Mouse (Mus musculus) stomach, postnatal 0 days (tissue): ENCODE data around the gene Guca2b. TPM values are rescaled to one million over a fixed set of nuclear protein-coding genes. Genes with fewer than 3 reads are reported as not detected.

ENCODE experiments used
- ATAC-seq: fragments of 200-750 bp; cut with Nextera tagmentation; 2 replicates; pipeline ENCODE4 v1.8.0; 2017; ENCODE audit not compliant: low FRiP score, low TSS enrichment
- DNase-seq: peaks from one replicate; pipeline ENCODE4 v3.0.0-alpha.2; 2016; ENCODE audit warnings: low spot score
- H3K27ac ChIP-seq: fragments of 300-500 bp; sonication (generic); replicated peaks from 2 replicates; pipeline ENCODE4 v1.5.1; 2014; ENCODE audit warnings: mild to moderate bottlenecking, control low read depth
- H3K27me3 ChIP-seq: fragments of 300-500 bp; sonication (generic); 2 replicates; pipeline ENCODE4 v1.6.1; 2014; ENCODE audit warnings: low read length; ENCODE audit not compliant: control insufficient read depth, insufficient read depth
- H3K36me3 ChIP-seq: fragments of 300-500 bp; sonication (generic); 2 replicates; pipeline ENCODE4 v1.6.1; 2014; ENCODE audit warnings: low read length, mixed read lengths; ENCODE audit not compliant: control insufficient read depth, insufficient read depth
- H3K4me1 ChIP-seq: fragments of 300-500 bp; sonication (generic); replicated peaks from 2 replicates; pipeline ENCODE4 v1.6.1; 2014; ENCODE audit warnings: antibody characterized with exemption; ENCODE audit not compliant: control insufficient read depth, insufficient read depth
- H3K4me2 ChIP-seq: fragments of 300-500 bp; sonication (generic); replicated peaks from 2 replicates; pipeline ENCODE4 v1.6.1; 2014; ENCODE audit warnings: low read depth, mild to moderate bottlenecking, control low read depth, moderate library complexity
- H3K4me3 ChIP-seq: fragments of 300-500 bp; sonication (generic); 2 replicates; pipeline ENCODE4 v1.5.1; 2014; ENCODE audit warnings: low read depth, low read length, control low read depth
- H3K9ac ChIP-seq: fragments of 300-500 bp; sonication (generic); 2 replicates; pipeline ENCODE4 v1.6.1; 2014; ENCODE audit warnings: mild to moderate bottlenecking, low read length, control low read depth, mixed read lengths
- H3K9me3 ChIP-seq: fragments of 300-500 bp; sonication (generic); 2 replicates; pipeline ENCODE4 v1.6.1; 2016; ENCODE audit warnings: low read length; ENCODE audit not compliant: control insufficient read depth
- CTCF ChIP-seq: IDR thresholded peaks from 2 replicates; pipeline ENCODE4 v1.5.1; 2016; ENCODE audit warnings: antibody characterized with exemption, low read depth, mild to moderate bottlenecking, moderate library complexity
- EP300 ChIP-seq: optimal IDR thresholded peaks from 2 replicates; pipeline ENCODE3; 2016; ENCODE audit warnings: antibody characterized with exemption
- WGBS: fragments of 180-500 bp; shearing (Covaris S2); extraction: QIAGEN DNeasy Blood & Tissue Kit; methylation state at CpG from one replicate; pipeline ENCODE4 v1.1.7; 2014; 5-methylcytosine and 5-hydroxymethylcytosine counted together
- polyA plus RNA-seq: library from polyadenylated mRNA; unstranded; fragments of >200 nt; fragmentation: Nextera tagmentation; extraction: Ambion mirVana; gene quantifications from 2 replicates; pipeline ENCODE4 v1.2.1, GENCODE M21; 2015

Gene Guca2b
- polyA plus RNA-seq, 1 experiment from 2014 or later: 1.1 TPM

DNA sequence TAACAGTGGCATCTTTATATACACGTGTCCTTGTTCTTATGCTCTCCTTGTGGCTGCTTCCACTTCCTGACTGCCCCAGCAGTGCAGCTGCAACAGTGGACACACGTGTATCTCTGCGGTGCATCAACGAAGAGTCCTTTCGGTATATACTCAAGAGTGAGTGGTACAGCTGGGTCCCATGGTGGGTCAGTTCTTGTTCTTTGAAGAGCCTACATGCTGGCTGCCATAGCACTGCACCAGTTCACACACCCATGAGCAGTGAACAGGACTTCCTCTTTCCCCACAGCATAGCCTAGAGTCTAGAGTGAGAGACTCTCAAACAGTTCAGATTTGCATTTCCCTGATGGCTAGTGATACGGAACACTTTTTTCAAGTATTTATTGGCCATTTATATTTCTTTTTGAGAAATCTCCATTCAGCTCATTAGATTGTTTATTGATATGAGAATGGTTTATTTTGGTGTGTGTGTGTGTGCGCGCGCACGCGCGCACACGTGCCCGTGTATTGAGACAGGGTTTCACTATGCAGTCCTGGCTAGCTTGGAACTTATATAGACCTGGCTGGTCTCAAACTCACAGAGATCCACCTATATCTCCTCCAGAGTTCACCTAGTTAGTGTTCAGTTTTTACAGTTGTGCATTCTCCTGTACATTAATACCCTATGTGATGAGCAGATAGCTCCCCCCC is 4.8 kb upstream of the Guca2b start:
- Histone ChIP-seq H3K4me3 (no peak overlapping the region), H3K4me1 (no peaks in the 10 kb centered on the region), H3K9ac (no peak overlapping the region), H3K27ac (no peak overlapping the region), H3K4me2 (no peak overlapping the region), H3K9me3 (no peaks in the 10 kb centered on the region), H3K36me3 (no peaks in the 10 kb centered on the region), H3K27me3 (no peaks in the 10 kb centered on the region)
- WGBS: 92% methylated on average over 14 of the region's 14 CpGs
- TF ChIP-seq CTCF: no peak
- no peak for TF ChIP-seq EP300
- DNase-seq (no peak), ATAC-seq (no peak)

DNA sequence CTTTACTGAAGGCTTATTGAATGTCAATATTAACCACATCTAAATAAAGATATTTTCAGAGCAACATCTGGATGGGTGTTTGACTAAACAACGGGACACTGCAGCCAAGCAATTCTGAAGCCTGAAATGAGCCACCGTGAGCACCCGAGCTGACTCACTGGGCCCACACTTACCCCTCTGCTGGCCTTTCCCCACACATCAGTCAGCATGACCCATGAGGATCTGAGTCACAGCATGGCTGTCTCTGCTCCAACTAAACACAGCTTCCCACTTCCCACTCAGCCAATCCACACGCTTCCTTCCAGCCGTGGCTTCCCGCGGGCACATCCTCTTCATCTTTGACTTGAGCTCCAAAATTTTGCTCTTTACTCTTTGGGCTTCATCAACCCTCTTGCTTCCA is 4.2 kb upstream of the Guca2b start:
- no peak for ATAC-seq
- DNase-seq: no peak
- WGBS: 76% methylated on average over 7 of the region's 7 CpGs

DNA sequence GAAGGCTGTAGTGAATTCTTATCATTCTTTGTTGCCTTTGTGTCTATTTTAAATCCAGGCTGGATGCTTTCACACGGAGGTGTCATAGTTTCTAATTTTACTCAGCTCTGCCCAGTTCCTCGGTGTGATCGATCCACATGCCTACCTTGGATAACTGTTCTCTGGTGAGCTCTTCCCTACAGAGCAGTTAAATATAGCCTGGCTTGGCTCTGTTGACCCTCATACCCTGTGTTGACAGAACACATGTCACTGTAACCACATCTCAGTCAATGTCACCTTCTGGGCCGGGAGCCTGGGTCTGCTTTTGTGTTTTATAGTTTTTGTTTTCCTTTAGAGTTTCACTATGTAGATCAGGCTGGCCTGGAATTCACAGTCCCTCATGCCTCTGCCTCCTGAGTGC is 3.4 kb upstream of the Guca2b start:
- 51% methylated on average over 4 of the region's 4 CpGs for WGBS

More for the DNA sequence above, 4.2 kb upstream of the Guca2b start:
- Histone ChIP-seq H3K27me3 (no peaks in the 10 kb centered on the region), H3K9me3 (no peaks in the 10 kb centered on the region), H3K4me1 (no peaks in the 10 kb centered on the region), H3K36me3 (no peaks in the 10 kb centered on the region), H3K27ac (no peak overlapping the region), H3K4me3 (no peak overlapping the region), H3K9ac (no peak overlapping the region), H3K4me2 (no peak overlapping the region)
- TF ChIP-seq CTCF: no peak
- no peak for TF ChIP-seq EP300

DNA sequence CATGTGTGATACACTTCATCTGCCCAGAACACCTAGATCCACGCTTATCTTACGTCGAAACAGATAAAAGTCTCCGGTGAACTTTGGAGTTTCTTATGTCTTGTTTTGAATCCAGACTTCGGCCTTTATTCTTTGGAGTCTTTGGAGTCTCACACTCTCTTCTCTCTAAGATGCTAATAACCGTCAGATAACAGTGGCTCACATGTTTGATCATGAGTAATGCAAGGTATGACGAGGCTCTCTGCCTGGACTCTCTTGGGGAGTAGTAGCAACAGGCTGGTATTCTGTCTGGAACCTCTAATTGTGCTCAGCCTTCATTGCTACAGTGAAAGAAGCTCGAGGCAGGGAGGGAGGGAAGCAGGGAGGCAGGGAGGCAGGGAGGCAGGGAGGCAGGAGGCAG is 1.3 kb upstream of the Guca2b start:
- H3K4me2 ChIP-seq: no peak overlapping the region
- H3K9ac ChIP-seq: no peak overlapping the region
- TF ChIP-seq CTCF (no peak), EP300 (no peak)
- DNase-seq: no peak
- no peak for ATAC-seq
- 68% methylated on average over 8 of the region's 8 CpGs for WGBS
- no peak overlapping the region for H3K27ac ChIP-seq
- H3K36me3 ChIP-seq: no peaks in the 10 kb centered on the region
- H3K4me1 ChIP-seq: no peaks in the 10 kb centered on the region
- H3K27me3 ChIP-seq: no peaks in the 10 kb centered on the region
- no peaks in the 10 kb centered on the region for H3K9me3 ChIP-seq
- no peak overlapping the region for H3K4me3 ChIP-seq

More for the DNA sequence above, 3.4 kb upstream of the Guca2b start:
- Histone ChIP-seq H3K36me3 (no peaks in the 10 kb centered on the region), H3K27me3 (no peaks in the 10 kb centered on the region), H3K4me1 (no peaks in the 10 kb centered on the region), H3K9me3 (no peaks in the 10 kb centered on the region), H3K27ac (no peak overlapping the region), H3K4me2 (no peak overlapping the region), H3K4me3 (no peak overlapping the region), H3K9ac (no peak overlapping the region)
- DNase-seq (no peak), ATAC-seq (no peak)
- no peak for TF ChIP-seq CTCF
- TF ChIP-seq EP300: no peak

- H3K4me2 ChIP-seq: no peak overlapping the region
Observed at GRCm38 (mm10) chr4:119658246-119658645, 508 bp downstream of the Guca2b start.

DNA sequence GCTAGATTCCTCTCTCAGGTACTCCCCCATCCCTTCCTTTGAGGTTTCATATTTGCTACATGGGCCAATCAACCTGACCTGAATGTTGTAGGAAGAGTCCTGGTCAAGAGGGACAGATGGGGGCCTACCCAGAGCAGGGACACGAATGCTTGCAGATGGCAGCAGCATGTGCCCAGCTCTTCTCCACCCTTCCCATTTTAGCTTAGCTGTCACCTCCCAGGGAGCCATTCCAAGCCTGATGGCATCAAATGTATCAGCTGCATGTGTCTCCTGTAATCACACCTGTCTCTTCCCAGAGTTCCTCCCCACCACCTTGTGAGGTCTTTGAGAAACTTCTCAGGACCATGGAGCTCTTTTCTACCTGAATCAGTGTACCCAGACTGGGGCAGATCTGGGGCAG is 1.7 kb downstream of the Guca2b start:
- ATAC-seq (no peak), DNase-seq (no peak)
- Histone ChIP-seq H3K27ac (no peak overlapping the region), H3K4me2 (no peak overlapping the region), H3K4me1 (no peaks in the 10 kb centered on the region), H3K9ac (no peak overlapping the region), H3K36me3 (no peaks in the 10 kb centered on the region), H3K9me3 (no peaks in the 10 kb centered on the region), H3K4me3 (no peak overlapping the region), H3K27me3 (no peaks in the 10 kb centered on the region)
- WGBS: 74% methylated on average over 1 of the region's 1 CpGs
- no peak for TF ChIP-seq CTCF
- TF ChIP-seq EP300: no peak

More at GRCm38 (mm10) chr4:119658246-119658645, 508 bp downstream of the Guca2b start:
- 45% methylated on average over 2 of the region's 2 CpGs for WGBS
- H3K4me3 ChIP-seq: no peak overlapping the region
- TF ChIP-seq CTCF (no peak), EP300 (no peak)
- DNase-seq (no peak), ATAC-seq (peak; percentile 46; the same call in 1 of the 2 replicates)
- no peaks in the 10 kb centered on the region for H3K4me1 ChIP-seq
- no peak overlapping the region for H3K9ac ChIP-seq
- H3K27ac ChIP-seq: no peak overlapping the region
- H3K27me3 ChIP-seq: no peaks in the 10 kb centered on the region
- no peaks in the 10 kb centered on the region for H3K9me3 ChIP-seq
- H3K36me3 ChIP-seq: no peaks in the 10 kb centered on the region
